Mouse (Mus musculus): ENCODE results near the gene Aff1.

Aff1 gene

DNA sequence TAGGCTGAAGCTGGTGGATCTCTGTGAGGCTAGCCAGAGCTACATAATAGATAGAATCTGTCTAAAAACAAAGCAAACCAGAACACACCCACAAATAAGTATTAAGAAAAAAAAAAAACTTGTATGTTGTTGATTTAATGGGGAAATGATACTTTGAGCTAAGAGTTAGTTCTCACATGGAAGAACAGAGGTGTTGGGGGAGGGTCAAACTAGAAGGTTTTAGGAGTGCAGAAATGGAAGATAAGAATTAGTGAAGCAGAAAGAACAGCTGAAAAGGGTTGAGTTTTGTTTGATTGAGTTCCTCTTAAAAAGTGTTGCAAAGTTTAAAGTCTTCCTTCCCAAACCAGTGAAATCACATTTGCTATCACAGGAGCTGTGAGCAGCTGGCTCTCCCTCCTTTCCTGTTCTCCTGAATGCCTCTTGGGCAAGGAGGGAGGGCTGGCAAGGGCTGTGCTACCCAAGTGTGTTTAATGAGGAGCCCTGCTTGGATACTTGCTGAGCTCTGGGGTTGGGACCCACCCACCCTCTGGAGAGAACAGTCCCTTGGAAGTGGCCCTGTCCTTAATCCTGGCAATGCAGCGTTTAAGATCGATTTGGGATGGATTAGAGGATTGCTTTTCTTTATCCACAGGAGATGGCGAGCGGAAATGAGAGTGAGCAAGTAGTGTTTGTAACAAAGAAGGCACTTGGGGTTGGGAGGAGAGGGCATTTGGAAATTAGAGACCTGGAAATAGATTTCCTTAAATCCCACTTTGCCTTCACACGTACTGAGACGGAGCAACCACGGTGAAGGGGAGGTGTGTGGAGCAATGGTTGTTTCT, 57.5 kb downstream of the Aff1 start:
- DNase-seq (ENCODE audit: low read depth, low spot score): no peak

DNA sequence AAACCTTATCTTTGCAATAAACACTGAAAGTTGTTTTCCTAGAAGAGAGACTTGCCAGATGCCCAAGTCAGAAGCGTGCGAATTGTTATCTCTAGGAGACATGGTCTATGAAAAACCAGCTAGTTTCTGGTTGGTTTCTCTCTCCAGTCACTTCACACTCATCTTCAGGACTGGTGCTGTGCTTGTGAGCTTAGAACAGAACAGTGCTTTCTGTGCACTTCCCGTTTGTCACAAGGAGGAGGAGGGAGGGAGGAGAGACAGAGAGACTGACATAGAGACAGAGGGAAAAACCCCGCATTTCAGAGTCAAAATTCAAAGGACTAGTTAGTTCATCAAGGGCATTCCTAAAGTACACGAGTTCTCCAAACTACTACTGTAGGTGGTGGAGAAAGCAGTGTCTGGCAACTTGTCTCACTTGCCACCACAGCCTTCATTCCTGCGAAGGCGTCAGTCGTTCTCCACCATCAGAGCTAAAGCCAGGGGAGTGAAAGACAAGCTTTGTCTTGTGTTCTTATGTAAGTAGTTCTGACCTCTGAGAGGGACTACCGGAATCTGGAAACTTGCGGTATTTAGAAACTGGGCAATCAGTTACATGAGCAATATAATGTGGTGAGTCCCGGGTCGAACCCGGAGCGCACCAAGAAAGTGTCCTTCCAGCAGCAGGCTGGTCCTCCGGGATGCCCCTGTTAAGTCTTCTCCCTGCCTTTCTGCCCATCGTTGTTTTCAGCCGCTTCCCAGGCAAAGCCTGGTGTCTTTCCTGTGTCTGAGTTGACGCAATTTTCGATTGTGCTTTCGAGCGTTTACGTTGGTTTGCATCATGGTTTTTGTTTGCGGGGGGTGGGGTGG, 60.7 kb downstream of the Aff1 start:
- no peak for DNase-seq (ENCODE audit: low read depth, low spot score)

DNA sequence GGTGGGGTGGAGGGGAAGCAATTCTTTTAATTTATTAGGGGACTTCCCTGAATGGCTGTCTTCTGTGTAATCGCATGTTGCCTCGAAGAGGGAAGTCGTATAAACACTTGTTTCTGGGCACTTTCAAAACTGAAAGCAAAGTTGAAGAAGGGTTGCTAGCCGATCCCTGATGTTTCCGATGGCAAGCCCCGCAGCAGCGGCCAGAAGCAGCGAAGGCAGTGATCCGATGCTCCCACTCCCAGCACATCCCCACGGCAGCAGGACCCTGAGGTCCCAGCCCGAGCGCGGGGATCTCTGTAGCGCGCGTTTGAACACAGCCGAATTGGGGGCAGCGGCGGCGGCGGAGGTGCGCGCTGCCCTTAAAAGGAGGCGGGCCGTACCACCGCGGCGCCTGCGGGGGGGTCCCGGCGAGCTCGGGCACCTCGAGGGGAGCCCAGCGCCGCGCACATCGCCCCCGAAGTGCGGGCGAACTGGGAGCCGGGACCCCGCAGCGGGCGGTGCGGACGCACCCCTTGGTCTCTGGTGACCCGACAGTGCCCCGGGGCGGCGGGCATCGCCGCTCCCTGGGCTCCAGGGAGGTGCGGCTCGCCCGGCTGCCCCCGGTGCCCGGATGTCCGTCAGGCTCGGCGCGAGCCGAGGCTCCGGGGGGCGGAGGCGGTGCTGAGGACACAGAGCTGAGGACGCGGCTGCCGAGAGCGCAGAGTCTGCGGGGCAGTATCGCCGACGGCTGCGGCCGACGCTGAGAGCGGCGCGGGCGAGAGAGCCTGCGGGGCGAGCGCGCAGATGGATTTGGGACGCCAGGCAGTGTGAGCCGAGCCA, 61.5 kb downstream of the Aff1 start:
- DNase-seq (ENCODE audit: low read depth, low spot score): no peak

DNA sequence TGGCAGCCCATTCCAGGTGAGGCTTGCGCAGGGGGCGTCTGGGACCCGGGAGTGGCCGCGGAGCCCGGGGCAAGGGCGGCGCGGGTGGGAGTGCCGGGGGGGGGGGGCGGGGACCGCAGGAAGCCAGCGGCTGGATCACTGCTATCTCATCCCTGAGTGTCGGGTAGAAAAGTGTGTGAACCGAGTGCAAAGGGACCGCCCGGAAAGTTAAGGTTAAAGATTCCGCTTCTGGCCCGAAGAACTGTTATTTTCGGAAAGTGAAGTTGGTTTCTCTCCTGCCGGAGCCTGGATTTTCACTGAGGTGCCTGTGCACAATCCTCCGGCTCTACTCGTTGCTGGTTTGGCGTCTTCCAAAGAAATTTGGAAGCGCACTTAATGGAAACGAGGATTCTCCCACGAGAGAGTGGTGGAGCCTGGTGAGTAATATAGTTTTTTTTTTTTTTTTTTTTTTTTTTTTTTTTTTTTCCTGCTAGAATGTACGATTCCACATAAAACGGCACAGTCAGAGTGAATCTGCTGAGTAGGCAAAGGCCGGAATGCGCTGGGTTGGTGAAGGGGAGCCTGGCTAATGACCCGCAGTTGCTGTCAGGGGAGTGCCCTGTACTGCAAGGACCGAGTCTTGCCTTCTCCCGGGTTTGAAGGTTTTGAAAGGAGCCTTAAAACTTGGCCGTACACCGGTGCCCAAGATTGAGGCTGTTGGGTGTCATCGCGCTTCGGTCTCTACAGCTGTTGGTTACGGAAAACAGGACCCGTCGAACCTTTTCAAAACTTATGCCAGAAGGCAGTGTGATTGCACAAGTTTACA, 62.4 kb downstream of the Aff1 start:
- no peak for DNase-seq (ENCODE audit: low read depth, low spot score)

DNA sequence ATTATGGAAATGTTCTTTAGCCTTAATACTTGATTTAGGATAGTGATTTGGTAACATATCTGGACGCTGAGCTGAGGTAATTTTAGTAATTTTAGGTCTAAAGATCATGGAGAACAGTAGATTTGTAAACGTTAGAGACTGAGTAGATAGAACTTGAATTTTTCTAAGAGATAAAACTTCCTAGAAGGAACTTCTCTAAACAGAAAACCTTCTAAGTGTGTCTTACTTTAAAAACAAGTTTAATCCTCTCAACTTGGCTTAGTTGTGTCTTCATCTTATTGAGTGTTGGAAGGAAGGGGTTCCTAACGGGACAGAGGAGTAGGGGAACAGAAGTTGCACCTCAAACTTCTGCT, 62.9 kb downstream of the Aff1 start:
- no peak for DNase-seq (ENCODE audit: low read depth, low spot score)

DNA sequence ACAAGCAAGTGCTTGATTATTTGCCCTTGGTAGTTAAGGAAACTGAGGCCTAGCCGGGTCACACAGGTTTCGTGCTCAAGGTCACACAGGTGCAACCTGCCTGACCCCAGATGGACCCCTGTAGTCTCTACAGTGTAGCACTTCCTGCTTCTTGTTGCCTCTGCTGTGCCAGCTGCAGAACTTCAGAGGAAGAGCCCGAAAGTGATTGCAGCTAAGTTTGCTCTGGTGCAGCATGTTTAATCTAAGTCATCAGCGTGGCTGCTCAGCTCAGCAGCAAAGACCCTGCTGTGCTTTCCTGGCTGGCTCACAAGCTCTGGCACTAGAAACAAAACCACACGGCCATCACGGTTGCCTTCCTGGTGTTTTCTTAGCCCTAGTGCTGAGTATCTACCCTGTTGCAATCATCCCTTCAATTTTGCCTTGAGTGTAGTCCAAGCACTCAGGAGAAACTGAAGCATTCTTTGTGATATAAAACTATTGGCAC, 64.1 kb downstream of the Aff1 start:
- no peak for DNase-seq (ENCODE audit: low read depth, low spot score)

DNA sequence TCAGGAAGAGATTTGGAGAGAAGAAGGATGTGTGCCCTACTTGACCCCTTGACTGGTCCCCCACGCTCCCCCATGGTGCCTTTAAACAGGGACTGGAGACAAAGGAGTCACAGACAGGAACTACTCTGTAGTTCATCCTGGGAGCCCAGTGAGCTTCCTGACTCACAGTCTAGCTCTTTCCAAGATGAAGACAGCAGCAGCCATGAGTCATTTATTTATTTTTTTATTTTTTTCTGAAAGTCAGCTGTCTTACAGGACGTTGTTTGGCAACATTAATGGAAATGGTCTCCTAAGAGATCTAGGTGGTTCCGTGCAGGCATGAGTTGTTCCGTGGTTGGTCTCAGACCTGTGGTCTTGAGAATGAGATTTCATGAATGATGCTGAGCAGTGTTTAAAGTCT, 66.3 kb downstream of the Aff1 start:
- DNase-seq (ENCODE audit: low read depth, low spot score): no peak

DNA sequence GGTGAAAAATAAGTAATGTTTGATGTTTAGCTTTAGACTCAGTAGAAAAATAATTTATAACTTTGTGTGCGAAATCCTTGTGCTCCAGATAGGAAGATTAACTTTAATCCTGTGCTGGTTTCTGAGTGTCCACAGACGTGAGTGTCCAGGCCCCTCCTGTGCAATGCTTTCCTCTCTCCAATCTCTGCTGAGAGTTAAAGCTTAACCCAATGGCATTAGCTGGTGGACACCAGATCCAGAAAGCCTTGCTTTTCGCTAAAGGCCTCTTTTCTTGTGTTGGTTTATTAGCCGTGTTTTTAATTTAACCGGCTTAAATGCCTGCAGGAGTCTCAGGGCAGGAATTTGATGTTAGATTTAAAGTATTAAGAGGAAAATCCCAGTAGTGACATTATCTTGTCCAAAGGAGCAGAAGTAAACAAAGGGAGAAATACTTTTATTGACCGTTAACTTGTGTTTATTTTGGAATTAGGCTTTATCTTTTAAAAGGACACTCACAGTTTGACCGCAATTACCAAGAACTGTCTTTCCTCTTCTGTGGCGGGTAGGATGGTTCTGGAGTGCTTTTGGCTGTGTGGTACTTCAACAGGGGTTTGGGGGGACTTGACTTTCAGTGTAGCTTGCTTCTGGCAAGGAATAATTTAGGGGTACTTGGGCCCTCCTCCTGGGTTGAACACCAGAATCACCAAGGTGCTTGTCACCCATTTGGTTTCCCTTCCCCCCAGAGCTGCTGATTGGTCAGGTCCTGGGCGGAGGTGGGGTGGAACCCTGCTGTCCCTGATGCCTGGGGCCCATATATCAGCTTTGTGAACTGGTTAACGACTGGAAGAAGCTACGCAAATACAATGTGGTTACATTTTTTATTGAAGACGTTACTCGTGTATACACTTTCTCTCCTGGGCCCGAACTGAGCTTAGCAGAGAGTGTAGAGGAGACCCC, 67.6 kb downstream of the Aff1 start:
- no peak for DNase-seq (ENCODE audit: low read depth, low spot score)

DNA sequence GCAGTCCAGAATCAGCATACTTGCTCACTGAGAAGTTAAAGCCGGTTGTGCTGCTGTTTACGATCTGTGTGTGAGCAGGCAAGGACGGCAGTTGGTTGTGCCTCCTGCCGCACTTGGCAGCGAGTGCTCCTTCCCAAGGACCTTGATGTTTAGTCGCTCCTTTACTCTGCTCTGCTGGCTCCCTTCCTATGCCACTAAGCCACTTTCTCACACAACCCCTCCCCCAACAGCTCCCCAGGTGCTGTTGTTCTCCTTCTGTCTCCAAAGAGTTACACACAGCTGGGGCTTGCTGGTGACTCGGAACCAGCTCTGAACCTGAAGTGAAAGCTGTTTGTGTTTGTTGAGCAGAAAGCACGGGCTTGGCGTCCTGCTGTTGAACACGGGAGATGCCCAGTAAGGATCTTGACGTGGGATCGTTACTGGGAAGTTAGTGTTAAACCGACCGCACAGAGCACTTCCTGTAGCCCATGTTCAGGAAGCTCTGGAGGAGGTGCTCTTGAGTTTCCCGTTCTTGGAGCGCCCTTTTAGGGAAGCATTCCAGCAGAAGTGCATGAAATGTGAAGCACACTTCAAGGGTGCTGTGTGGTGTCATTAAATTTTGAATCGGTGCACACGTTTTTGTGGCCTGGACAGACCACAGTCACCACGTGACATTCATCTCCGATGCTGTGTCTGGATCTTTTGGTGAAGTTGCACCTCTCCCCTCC, 68.4 kb downstream of the Aff1 start:
- no peak for DNase-seq (ENCODE audit: low read depth, low spot score)

DNA sequence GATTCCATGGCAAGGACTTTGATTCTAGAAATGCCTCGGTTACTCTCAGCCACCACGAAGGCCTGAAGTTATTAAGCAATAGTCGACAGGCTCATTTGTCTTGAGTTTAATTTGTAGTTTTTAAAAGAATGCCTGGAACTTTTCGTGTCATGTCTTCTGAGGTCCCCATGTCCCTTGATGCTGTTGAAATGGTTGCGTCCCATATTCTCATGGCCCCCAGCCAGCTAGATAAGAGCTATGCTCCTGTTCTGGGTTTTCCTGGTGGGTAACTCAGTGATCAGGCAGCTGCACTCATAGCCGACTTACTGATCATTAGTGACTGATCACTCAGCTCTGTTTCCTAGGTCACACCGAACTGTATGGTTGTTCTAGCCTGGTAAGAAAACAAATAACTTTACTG, 69.6 kb downstream of the Aff1 start:
- no peak for DNase-seq (ENCODE audit: low read depth, low spot score)

DNA sequence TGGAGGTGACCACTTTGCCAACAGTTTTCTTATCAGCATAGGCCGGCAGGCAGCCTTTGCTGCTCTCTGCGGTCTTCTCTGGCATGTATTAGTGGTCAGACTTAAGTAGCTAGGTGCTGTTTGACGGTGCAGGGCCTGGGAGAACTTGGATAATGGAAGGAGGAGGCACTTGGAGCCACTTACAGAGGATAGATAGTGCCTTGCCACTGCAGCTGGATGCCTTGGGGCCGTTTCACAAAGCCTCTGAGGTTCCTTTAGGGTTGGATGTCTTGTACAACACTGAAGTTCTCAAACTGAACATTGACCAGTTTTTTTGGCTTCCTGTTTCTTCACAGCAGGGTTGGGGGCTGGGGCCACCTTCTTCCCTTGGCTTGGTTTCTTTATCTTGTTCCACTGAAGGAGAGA, 70.7 kb downstream of the Aff1 start:
- no peak for DNase-seq (ENCODE audit: low read depth, low spot score)

DNA sequence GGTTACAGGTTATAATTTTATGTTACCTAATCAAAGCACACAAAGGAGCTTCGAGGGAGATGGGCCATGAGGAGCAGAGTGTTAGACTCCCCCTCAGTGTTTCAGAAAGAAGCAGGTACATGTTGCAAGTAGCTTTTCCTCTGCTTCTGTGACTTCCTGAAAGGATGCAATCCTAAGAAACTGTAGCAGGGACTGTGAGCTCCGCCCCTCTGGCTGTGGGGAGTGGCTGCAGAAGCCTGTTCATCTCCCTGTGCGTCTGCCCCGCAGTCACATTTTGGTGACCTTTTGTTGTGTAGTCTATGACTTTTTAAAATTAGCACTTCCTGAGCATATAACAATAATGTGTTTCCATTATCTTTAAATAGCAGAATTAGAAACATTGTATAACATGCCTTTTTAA, 73.2 kb downstream of the Aff1 start:
- no peak for DNase-seq (ENCODE audit: low read depth, low spot score)

DNA sequence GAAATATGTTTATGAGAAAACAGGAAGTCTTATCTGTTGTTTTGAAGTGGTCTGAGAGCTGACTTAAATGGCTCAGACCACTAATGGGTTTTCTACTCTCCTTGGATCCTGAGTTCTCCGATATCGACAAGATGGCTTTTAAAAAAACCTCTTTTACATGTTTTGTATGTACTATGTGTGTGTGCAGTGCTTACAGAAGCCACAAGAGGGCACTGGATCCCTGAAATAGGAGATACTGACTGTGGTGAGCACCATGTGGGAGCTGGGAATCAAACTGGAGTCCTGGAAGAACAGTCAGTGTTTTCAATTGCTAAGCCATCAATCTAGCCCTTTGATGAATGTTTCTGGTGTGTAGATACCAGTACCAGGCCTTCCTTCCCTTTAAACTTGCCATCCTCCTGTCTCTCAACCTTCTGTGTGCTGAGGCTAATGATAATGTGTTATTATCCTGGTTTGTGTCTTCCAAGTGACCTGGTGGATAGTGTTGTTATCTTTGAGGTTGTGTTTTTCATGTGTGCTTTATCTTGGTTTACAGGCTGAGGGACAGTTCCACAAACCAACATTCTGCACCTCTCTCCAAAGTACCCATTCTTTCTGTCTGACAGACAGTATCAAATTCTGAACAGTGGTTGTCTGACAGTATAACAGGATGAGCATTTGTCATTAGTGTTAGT, 73.7 kb downstream of the Aff1 start:
- DNase-seq (ENCODE audit: low read depth, low spot score): no peak

DNA sequence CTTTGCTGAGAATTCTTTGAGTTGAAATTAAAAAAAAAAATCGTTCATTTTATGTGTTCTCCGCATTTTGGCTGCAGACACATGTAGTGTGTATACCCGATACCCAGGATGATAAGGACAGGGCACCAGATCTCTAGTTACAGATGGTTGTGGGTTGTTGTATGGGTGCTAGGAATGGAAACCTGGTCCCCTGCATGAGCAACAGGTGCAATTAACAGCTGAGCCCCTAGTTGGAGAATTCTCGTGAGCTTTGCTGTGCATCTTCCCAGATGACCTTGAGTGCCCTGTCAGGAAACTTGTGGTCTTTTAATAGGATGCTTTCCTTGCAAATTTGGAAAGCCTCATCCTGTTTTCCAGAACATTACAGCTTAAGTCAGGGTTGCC, 74.2 kb downstream of the Aff1 start:
- no peak for DNase-seq (ENCODE audit: low read depth, low spot score)

DNA sequence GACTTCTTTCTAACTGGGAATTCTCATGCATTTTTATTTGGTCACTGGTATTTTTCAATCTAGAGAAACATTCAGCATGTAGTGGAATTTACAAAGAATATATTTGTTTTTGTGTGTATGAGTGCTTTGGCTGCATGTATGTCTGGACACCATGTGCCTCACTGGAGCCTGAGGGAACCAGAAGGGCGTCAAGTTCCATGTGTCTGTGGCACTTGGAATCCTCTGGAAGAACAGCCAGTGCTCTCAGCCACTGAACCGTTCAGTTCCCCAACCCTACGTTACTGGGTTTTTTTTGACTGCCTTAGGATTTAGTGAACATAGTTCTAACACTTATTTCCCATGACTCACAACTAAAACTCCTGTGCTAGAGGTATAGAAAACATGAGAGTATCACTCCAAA, 76.8 kb downstream of the Aff1 start:
- no peak for DNase-seq (ENCODE audit: low read depth, low spot score)

DNA sequence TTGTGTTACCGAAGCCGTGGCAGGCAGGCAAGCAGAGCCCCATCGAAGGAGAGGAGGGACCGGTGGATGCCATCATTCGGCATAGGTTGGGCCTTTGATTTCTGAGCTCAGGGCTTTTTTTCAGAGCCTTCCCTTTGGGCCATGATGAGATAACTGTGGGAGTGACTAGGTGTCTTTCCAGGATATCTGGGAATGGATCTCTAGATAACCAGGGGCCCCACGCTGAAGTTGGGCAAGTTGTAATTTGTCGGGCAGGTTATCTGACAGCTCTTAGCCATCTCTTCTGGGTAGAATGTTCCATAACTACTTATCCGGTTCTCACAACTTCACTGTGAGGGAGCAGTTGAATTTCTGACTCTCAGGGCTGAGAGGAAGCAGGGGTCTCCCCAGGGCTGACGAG, 77.5 kb downstream of the Aff1 start:
- DNase-seq (ENCODE audit: low read depth, low spot score): no peak

DNA sequence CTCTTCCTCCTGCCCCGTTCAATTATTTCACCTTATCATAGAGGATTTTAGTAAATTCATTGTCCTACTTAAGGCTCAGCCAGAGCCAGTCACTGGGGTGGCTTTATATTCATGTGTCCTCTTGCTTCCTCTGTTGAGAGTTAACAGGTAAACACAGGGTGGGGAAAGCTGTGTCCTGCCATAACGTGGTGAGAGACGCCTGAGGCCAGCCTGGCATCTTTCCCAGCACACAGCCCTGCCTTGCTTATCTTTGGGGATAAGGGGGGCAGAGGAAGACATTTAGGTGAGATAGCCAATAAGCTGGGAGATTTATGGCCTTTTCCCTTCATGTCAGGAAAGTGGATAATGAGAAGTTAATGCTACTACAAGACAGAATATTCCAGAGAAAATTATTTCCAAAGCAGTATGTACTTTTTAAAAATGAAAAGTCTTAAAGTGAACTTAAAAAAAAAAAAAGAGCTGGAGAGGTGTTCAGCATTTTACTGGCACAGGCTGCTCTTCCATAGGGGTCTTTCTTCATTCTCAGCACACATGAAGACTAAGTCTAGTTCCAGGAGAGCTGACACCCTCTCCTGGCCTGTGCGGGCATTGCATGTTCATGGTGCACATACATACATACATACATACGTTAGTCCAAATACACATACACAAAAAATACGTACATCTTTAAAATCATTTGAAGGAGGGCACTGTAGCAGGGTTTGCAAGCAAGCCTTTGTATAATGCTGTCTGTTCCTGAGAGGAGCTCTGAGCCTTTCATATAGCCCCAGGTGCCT, 78.5 kb downstream of the Aff1 start:
- no peak for DNase-seq (ENCODE audit: low read depth, low spot score)

DNA sequence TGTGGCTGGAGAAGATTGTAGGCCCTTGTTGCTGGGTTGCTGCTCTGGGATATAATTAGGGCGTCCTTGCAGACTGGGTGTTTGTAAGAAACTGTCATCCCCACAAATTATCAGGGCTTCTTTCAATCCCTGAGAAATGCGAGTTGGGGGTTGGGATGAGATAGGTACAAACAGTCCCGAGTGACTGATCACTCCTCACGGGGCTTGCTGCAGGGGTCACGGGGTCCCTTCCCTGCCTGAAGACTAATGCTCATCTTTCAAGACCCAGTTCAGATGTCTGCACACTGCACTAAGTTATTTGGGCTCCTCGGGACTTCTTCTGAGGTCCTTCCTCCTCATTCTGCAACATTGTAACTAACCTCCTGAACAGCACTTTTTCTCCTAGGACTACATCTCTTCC, 79.2 kb downstream of the Aff1 start:
- no peak for DNase-seq (ENCODE audit: low read depth, low spot score)
